13 mouse cellular contexts compared by ENCODE assay signal in genomic region chr10:60294621-60295020, GRCm38 (mm10).
"Had no signal": no experiment of that assay in that cellular context is flagged by ENCODE, and none has a peak within 500 bp of the region (broad histone marks: within the 10 kb centered on the region; RNA-seq: fewer than 3 reads in every experiment).

No protein-coding gene starts in this region.

- H3K9ac ChIP-seq: hindbrain, embryonic 15.5 days; limb, embryonic 12.5 days; liver, embryonic 13.5 days; liver, postnatal 0 days; lung, embryonic 15.5 days; neural tube, embryonic 15.5 days; stomach, embryonic 15.5 days had no signal

- H3K27ac ChIP-seq: hindbrain, embryonic 15.5 days; limb, embryonic 12.5 days; liver, embryonic 13.5 days; lung, embryonic 15.5 days; neural tube, embryonic 15.5 days; stomach, embryonic 15.5 days had no signal

- H3K27me3 ChIP-seq: hindbrain, embryonic 15.5 days; limb, embryonic 12.5 days; liver, embryonic 13.5 days; neural tube, embryonic 15.5 days; stomach, embryonic 15.5 days had no signal

- H3K4me3 ChIP-seq: hindbrain, embryonic 15.5 days; limb, embryonic 12.5 days; liver, embryonic 13.5 days; lung, embryonic 15.5 days; myocyte; neural tube, embryonic 15.5 days; stomach, embryonic 15.5 days had no signal

- DNase-seq: liver; liver, embryonic 13.5 days; liver, postnatal 0 days; midbrain, embryonic 14.5 days; retina, postnatal 1 day; thymus, postnatal 4 days had no signal

- H3K9me3 ChIP-seq: hindbrain, embryonic 15.5 days; limb, embryonic 12.5 days; liver, embryonic 13.5 days; lung, embryonic 15.5 days; neural tube, embryonic 15.5 days; stomach, embryonic 15.5 days had no signal

- ATAC-seq: intestine, embryonic 16.5 days; liver, postnatal 0 days had no signal

- H3K4me2 ChIP-seq: hindbrain, embryonic 15.5 days; limb, embryonic 12.5 days; liver, embryonic 13.5 days; lung, embryonic 15.5 days; neural tube, embryonic 15.5 days; stomach, embryonic 15.5 days had no signal
